14 mouse cellular contexts compared by ENCODE assay signal in genomic region chr1:133844734-133845133, GRCm38 (mm10).
"Had no signal": no experiment of that assay in that cellular context is flagged by ENCODE, and none has a peak within 500 bp of the region (broad histone marks: within the 10 kb centered on the region; RNA-seq: fewer than 3 reads in every experiment).

No protein-coding gene starts in this region.

- H3K9me3 ChIP-seq: limb, embryonic 13.5 days; midbrain, embryonic 13.5 days; neural tube, embryonic 15.5 days had no signal

- H3K4me2 ChIP-seq: limb, embryonic 13.5 days; lung, embryonic 14.5 days; midbrain, embryonic 13.5 days; neural tube, embryonic 15.5 days had no signal

- H3K27ac ChIP-seq: layer of hippocampus, adult 2 months; limb, embryonic 13.5 days; midbrain, embryonic 13.5 days; neural tube, embryonic 15.5 days; stomach, postnatal 0 days had no signal

- H3K9ac ChIP-seq: limb, embryonic 13.5 days; lung, embryonic 14.5 days; midbrain, embryonic 13.5 days; neural tube, embryonic 15.5 days had no signal

- H3K4me3 ChIP-seq: layer of hippocampus, adult 2 months; limb, embryonic 13.5 days; midbrain, embryonic 13.5 days; myocyte; neural tube, embryonic 15.5 days had no signal

- DNase-seq: kidney, adult 18-20 months; kidney, postnatal 10 days; kidney, postnatal 4 days; left cerebral cortex, postnatal 4 days; lung, embryonic 14.5 days; lung, postnatal 10 days; lung, postnatal 4 days; thymus, postnatal 4 days had no signal

- H3K27me3 ChIP-seq: midbrain, embryonic 13.5 days; neural tube, embryonic 15.5 days had no signal

- ATAC-seq: midbrain, embryonic 13.5 days had no signal

- H3K36me3 ChIP-seq: limb, embryonic 13.5 days; midbrain, embryonic 13.5 days; neural tube, embryonic 15.5 days had no signal
